Mouse (Mus musculus) spleen, adult 2 months (tissue): ENCODE data around the gene Tnp2. TPM values are rescaled to one million over a fixed set of nuclear protein-coding genes. Genes with fewer than 3 reads are reported as not detected.
"Not testable (repeated sequence)": the region's sequence is repeated elsewhere in the genome, so short reads cannot be mapped to it uniquely, and the experiment has no call there.

Experiments used
- DNase-seq, 2 experiments: peaks; one replicate each; pipeline versions ENCODE4 v3.0.0 to v3.0.0-alpha.2; 2012 to 2021; ENCODE audit warnings: low spot score in 2 of 2, low read depth in 1 of 2
- H3K27ac ChIP-seq: fragments of 200-500 bp; 2 replicates; pipeline ENCODE4 v1.5.1; 2012; ENCODE audit warnings: low read length, inconsistent platforms; ENCODE audit not compliant: insufficient read depth
- H3K27me3 ChIP-seq: fragments of 200-500 bp; 2 replicates; pipeline ENCODE4 v1.6.1; 2012; ENCODE audit warnings: mild to moderate bottlenecking, moderate library complexity, low read length, inconsistent platforms; ENCODE audit not compliant: control insufficient read depth, insufficient read depth
- H3K36me3 ChIP-seq: fragments of 200-500 bp; 2 replicates; pipeline ENCODE4 v1.6.1; 2012; ENCODE audit warnings: mild to moderate bottlenecking, low read length, inconsistent platforms; ENCODE audit not compliant: control insufficient read depth, insufficient read depth
- H3K4me1 ChIP-seq: fragments of 200-500 bp; 2 replicates; pipeline ENCODE4 v1.6.1; 2011; ENCODE audit warnings: inconsistent platforms; ENCODE audit not compliant: control insufficient read depth, insufficient read depth, insufficient read length
- H3K4me3 ChIP-seq: fragments of 200-500 bp; 2 replicates; pipeline ENCODE4 v1.5.1; 2011; ENCODE audit warnings: mild to moderate bottlenecking, inconsistent platforms; ENCODE audit not compliant: insufficient read depth, insufficient read length; ENCODE audit errors: extremely low read depth
- CTCF ChIP-seq: fragments of 200-500 bp; IDR thresholded peaks from 2 replicates; pipeline ENCODE4 v1.5.1; 2011; ENCODE audit warnings: mild to moderate bottlenecking, inconsistent platforms; ENCODE audit not compliant: insufficient read depth, insufficient read length, insufficient replicate concordance; ENCODE audit errors: extremely low read depth
- POLR2A ChIP-seq: fragments of 200-500 bp; IDR thresholded peaks from 2 replicates; pipeline ENCODE4 v1.6.1; 2011; ENCODE audit warnings: low read depth, low read length, inconsistent platforms
- WGBS: fragments of 180-500 bp; shearing (Covaris S2); methylation state at CpG from one replicate; pipeline ENCODE4 v1.1.7; 2018; 5-methylcytosine and 5-hydroxymethylcytosine counted together
- polyA plus RNA-seq: library from polyadenylated mRNA; depleted of rRNA; stranded (reverse); fragments of >200 nt; gene quantifications from 2 replicates; pipeline ENCODE4 v1.2.3, GENCODE M21; 2012

The Tnp2 gene
- polyA plus RNA-seq, 1 experiment, result 0.35 TPM

DNA sequence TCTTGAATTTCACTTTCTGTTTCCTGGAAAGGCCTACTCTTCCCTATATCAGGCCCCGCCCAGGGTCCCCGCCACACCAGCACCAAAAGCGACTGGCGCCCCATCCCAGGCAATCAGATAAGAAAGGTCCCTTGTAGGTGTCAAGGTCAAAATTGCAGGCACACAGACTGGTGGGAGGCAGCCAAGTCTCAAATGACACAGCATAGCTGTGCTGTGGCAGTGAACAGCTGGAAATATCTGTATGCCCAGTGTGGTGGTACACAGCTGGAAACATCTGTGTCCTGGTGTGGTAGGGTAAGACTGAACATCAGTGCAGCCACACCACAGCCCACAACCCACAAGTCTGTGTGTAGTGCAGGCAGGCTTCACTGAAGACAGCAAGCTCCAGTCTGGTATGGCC, 26.4 kb upstream of the Tnp2 start:
- DNase-seq, result no peak
- Histone ChIP-seq H3K27me3 (no peaks in the 10 kb centered on the region), H3K27ac (no peak overlapping the region), H3K4me3 (no peak overlapping the region), H3K4me1 (peaks cover 19% of the 10 kb centered on the region; the same call in 1 of the 2 replicates), H3K36me3 (no peaks in the 10 kb centered on the region)
- no peak for TF ChIP-seq POLR2A
- TF ChIP-seq CTCF, result no peak
- 45% methylated on average over 4 of the region's 4 CpGs for WGBS

DNA sequence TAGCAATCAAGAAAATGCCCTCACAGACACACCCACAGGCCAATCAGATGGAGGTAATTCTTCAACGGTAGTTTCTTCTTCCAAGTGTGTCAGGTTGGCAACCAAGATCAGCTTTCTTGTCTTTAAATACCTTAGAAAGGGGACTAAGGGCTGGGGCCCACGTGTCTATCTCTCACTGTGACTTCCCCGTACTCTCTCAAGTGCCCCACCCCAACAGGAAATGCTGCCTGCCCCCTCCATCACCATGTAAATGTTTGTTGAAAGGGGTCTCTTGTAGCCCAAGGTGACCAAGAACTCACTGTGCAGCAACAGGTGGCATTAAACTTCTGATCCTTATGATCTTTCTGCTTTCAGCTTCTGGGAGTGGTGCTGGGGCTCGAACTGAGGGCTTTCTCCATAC, 25.3 kb upstream of the Tnp2 start:
- no peaks in the 10 kb centered on the region for H3K27me3 ChIP-seq
- TF ChIP-seq CTCF (no peak), POLR2A (no peak)
- no peaks in the 10 kb centered on the region for H3K36me3 ChIP-seq
- no peak for DNase-seq
- WGBS, result 52% methylated on average over 4 of the region's 4 CpGs
- no peak overlapping the region for H3K27ac ChIP-seq
- H3K4me3 ChIP-seq, result no peak overlapping the region
- peaks cover 19% of the 10 kb centered on the region; the same call in 1 of the 2 replicates for H3K4me1 ChIP-seq

DNA sequence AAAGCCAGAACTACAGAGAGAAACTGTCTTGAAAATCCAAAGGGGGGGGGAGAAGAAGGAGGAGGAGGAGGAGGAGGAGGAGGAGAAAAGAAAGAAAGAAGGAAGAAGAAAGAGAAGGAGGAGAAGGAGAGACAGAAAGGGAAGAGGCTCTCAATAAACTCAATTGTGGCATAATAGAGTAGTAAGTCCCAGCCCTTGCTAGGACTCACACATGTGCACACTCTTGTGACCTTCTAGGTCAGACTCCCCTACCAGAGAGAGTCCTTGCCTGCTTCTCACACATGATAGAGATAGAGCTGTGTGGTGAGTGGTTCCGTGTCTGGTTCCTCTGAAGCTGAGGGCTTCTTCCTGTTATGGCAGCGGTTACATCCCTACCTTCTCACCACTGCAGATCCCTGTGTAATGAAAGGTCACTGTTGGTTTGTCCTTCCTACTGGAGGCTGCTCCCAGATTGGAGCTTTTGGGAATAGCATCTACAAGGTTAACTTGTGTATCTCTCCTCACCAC, 24.5 kb upstream of the Tnp2 start, which contains the start of gene Gm11172:
Gene Gm11172 (plus strand): TSS at position 51 of the 507 bp plus-strand sequence.
- Histone ChIP-seq H3K36me3 (no peaks in the 10 kb centered on the region), H3K27ac (no peak within 1 kb of the TSS), H3K4me1 (peaks cover 12% of the 10 kb centered on the region; the same call in 1 of the 2 replicates), H3K27me3 (no peaks in the 10 kb centered on the region), H3K4me3 (no peak within 1 kb of the TSS)
- DNase-seq, result no peak
- TF ChIP-seq CTCF (no peak), POLR2A (no peak)
- 38% methylated on average over 2 of the region's 2 CpGs for WGBS

DNA sequence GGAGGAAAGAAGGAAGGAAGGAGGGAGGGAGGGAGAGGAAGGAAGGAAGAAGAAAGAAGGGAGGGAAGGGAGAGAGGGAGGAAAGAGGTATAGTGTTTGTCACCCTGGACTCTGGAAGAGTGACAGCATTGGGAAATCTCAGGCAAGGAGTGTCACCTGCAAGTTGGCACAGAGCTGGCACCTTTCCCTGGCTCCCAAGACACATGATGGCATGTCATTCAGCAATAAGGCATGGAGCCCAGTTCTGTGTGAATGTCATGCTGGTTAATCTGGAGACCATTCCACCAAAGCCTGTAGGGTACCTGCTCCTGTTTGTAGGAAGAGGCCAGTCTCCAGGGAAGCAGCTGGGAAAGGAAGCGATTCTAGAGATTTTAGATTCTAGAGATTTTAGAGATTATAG, 21.9 kb upstream of the Tnp2 start:
- DNase-seq, result no peak
- TF ChIP-seq POLR2A, result no peak
- TF ChIP-seq CTCF, result no peak

DNA sequence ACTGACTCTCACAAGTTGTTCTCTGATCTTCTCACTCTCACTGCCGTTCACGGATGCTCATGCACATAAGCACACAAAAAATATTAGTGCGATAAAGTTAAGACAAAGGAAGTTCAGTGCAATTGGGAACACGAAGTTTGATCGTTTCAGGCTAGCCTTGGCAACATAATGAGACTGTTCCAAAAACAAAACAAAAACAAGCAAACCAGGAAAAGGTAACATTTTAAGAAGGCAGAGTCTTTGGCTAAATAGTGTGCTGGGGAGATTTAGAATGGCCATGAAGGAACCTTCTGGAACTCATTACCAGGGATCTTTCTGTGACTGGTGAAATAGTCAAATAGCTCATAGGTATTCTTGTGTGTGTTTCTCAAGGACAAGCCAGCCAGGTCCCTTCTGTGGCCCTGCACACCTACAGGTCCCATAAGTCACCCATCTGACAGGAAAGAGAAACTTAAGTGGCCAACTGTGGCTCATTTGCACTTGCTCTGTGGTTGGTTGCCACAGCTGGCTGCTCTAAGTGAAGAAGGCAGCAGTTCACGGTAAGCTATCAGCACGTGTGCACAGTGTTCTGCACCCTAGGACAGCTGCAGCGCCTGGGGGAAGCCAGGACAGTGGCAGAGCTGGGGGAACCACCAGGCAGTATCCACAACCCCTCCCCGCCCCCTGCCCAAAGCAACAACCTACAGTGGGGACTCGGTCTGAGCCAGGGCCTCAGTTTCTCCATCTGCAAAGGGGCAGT, 17.5 kb upstream of the Tnp2 start, which contains the start of gene Prm1:
Gene Prm1 (minus strand): TSS at position 51 of the 739 bp plus-strand sequence.
- no peaks in the 10 kb centered on the region for H3K27me3 ChIP-seq
- no peak within 1 kb of the TSS for H3K4me3 ChIP-seq
- H3K4me1 ChIP-seq, result peaks cover 17% of the 10 kb centered on the region; the same call in 1 of the 2 replicates
- H3K36me3 ChIP-seq, result no peaks in the 10 kb centered on the region
- DNase-seq, result peak; percentile 18 to 27
- TF ChIP-seq CTCF (no peak), POLR2A (no peak)
- H3K27ac ChIP-seq, result no peak within 1 kb of the TSS
- 50% methylated on average over 10 of the region's 10 CpGs for WGBS

More for the DNA sequence above, 21.9 kb upstream of the Tnp2 start:
- no peak overlapping the region for H3K27ac ChIP-seq
- no peaks in the 10 kb centered on the region for H3K36me3 ChIP-seq
- WGBS, result 90% methylated on average over 1 of the region's 1 CpGs
- H3K27me3 ChIP-seq, result no peaks in the 10 kb centered on the region
- peaks cover 28% of the 10 kb centered on the region; the same call in 1 of the 2 replicates for H3K4me1 ChIP-seq
- H3K4me3 ChIP-seq, result no peak overlapping the region

DNA sequence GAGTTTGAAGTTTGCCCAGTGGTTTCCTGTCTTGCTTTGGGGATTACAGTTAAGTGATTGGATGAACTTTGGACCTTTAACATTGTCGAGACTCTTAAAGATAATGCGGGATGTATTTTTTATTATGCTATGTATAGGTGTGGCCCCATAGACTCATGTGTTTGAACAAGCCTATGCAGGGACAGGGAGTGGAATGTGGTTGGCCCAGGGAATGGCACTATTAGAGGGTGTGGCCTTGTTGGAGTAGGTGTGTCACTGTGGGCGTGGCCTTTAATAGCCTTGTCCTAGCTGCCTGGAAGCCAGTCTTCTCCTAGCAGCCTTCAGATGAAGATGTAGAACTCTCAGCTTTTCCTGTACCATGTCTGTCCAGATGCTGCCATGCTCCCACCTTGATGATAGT, 14.0 kb upstream of the Tnp2 start:
- H3K4me3 ChIP-seq, H3K27me3 ChIP-seq, H3K27ac ChIP-seq, DNase-seq, H3K36me3 ChIP-seq: not testable (repeated sequence)
- peaks cover 17% of the 10 kb centered on the region; the same call in 1 of the 2 replicates for H3K4me1 ChIP-seq
- WGBS, result 82% methylated on average over 3 of the region's 3 CpGs

DNA sequence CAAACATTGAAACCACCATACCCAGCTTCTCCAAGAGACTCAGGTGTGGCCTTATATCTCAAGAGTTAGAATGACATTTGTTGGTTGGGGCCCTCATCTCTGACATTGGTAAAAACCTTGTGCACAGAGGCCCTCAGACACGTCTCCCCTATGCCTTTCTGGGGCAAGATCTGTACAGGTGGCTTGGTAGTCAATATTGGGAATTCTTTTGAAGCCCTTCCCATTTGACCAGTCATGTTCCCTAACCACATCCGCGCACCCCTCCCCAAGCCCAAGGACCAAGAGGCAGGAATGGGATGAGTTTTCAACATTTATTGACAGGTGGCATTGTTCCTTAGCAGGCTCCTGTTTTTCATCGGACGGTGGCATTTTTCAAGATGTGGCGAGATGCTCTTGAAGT, 7.6 kb upstream of the Tnp2 start, which contains the start of gene Prm2:
Gene Prm2 (minus strand): TSS at position 101 of the 400 bp plus-strand sequence.
- no peak within 1 kb of the TSS for H3K4me3 ChIP-seq
- TF ChIP-seq POLR2A (no peak), CTCF (no peak)
- H3K27ac ChIP-seq, result no peak within 1 kb of the TSS
- no peaks in the 10 kb centered on the region for H3K4me1 ChIP-seq
- H3K27me3 ChIP-seq, result no peaks in the 10 kb centered on the region
- H3K36me3 ChIP-seq, result no peaks in the 10 kb centered on the region
- 90% methylated on average over 6 of the region's 6 CpGs for WGBS
- no peak for DNase-seq
